Mouse (Mus musculus) mesoderm, embryonic 11.5 days (tissue): ENCODE data around the gene Alx3.

ENCODE experiments used
- DNase-seq: peaks from one replicate; pipeline ENCODE4 v3.0.0-alpha.2; 2012; ENCODE audit warnings: low read depth, low spot score

Gene Alx3

GRCm38 (mm10) chr3:107582875-107583767, 11.7 kb upstream of the Alx3 start:
- DNase-seq = peak; percentile 39

GRCm38 (mm10) chr3:107583893-107584292, 10.9 kb upstream of the Alx3 start:
- no peak for DNase-seq

- DNase-seq = no peak
Measured at GRCm38 (mm10) chr3:107586504-107586903, 8.3 kb upstream of the Alx3 start.

- no peak for DNase-seq
Measured at GRCm38 (mm10) chr3:107591612-107592011, 3.2 kb upstream of the Alx3 start.

GRCm38 (mm10) chr3:107593632-107594031, 1.2 kb upstream of the Alx3 start:
- DNase-seq = no peak

GRCm38 (mm10) chr3:107595264-107595937, 570 bp downstream of the Alx3 start:
- DNase-seq = no peak

- DNase-seq = peak; percentile 33
Measured at GRCm38 (mm10) chr3:107595938-107596461, 1.2 kb downstream of the Alx3 start.

GRCm38 (mm10) chr3:107596559-107596958, 1.7 kb downstream of the Alx3 start:
- DNase-seq = peak; percentile 49

- no peak for DNase-seq
Measured at GRCm38 (mm10) chr3:107597134-107597533, 2.3 kb downstream of the Alx3 start.

GRCm38 (mm10) chr3:107597586-107598389, 3.0 kb downstream of the Alx3 start:
- DNase-seq = no peak

GRCm38 (mm10) chr3:107600127-107600526, 5.3 kb downstream of the Alx3 start:
- DNase-seq = no peak

GRCm38 (mm10) chr3:107605304-107605703, 10.5 kb downstream of the Alx3 start:
- peak; percentile 78 for DNase-seq

- DNase-seq = no peak
Measured at GRCm38 (mm10) chr3:107607221-107607620, 12.4 kb downstream of the Alx3 start.

GRCm38 (mm10) chr3:107608808-107609207, 14.0 kb downstream of the Alx3 start:
- no peak for DNase-seq

- DNase-seq = no peak
Measured at GRCm38 (mm10) chr3:107609376-107609775, 14.5 kb downstream of the Alx3 start.

- no peak for DNase-seq
Measured at GRCm38 (mm10) chr3:107611394-107611793, 16.6 kb downstream of the Alx3 start.

- peak; percentile 71 for DNase-seq
Measured at GRCm38 (mm10) chr3:107612902-107613525, 18.2 kb downstream of the Alx3 start.

GRCm38 (mm10) chr3:107617800-107618199, 23.0 kb downstream of the Alx3 start:
- no peak for DNase-seq

GRCm38 (mm10) chr3:107619911-107620310, 25.1 kb downstream of the Alx3 start:
- DNase-seq = no peak

GRCm38 (mm10) chr3:107621286-107622075, 26.6 kb downstream of the Alx3 start:
- DNase-seq = no peak
